Mouse (Mus musculus): ENCODE measurements around the gene Gclc.

- TF ChIP-seq CTCF (IDR thresholded peaks at IDR 0.05; ENCODE audit: extremely low read depth, insufficient read depth, low read length) (no peak), POLR2A (IDR thresholded peaks at IDR 0.05; ENCODE audit: extremely low read depth, insufficient read depth, low read length) (no peak)
These were observed 12.4 kb downstream of the Gclc start for GRCm38 (mm10) chr9:77766767-77767166.

All from cortical plate, adult 2 months (tissue).